Mouse (Mus musculus): ENCODE data around the gene Mapkap1.

The Mapkap1 gene

DNA sequence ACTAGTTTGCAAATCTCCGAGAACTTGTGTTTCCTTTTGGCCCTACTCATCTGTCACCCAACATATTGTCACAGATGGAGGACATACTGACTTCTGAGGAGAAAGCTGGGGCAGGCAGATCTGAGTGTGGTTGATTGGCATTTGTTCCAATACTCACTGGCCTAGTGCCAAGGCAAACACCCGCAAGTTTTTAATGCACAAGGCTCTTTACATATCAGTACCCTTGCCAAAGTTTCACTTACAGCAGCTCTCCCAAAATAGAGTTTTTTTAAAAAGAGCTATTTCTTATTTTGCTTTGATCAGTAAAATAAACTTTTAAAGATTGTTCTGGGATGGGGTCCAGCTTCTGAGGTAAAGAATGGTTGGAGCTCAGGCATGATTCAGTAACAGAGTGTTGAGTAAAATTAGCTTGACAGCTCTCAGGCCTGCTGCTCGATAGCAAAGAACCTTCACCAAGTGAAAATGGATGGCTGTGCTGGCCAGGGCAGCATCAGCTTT, 125.3 kb downstream of the Mapkap1 start:
- DNase-seq (ENCODE audit: low spot score): no peak

DNA sequence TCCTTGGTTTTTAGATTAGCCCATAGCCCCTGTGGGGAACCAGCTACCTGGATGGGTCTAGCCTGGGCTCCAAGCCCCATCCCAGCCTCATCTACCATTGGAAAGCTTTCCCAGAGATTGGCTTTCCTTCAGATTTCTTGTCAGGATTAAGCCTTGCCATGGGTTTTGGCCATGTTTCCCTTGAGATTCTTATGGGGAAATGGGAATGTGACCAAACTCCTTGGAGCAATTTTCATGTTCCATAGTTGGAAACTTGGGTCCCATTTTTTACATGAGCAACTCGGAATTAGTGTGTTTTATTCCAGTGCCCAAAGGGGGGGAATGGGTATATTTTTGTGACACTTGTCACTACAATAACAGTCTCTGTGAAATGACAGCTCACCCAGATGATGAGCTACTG, 125.8 kb downstream of the Mapkap1 start:
- no peak for DNase-seq (ENCODE audit: low spot score)

DNA sequence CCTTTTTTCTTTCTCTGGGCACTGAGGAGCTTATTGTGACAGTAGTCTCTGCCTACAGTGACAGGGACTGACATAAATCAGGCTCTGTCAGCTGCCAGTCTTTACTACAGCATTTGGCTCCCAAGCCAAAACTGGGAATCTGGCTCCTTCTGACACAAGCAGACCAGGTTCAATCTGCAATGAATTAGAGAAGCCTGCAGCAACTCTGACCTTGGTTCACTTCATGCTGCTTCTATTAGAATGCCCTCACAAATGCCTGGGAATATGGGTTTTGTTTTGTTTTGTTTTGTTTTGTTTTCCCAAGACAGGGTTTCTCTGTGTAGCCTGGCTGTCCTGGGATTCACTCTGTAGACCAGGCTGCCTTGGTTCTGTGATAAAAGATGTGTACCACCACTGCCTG, 126.7 kb downstream of the Mapkap1 start:
- no peak for DNase-seq (ENCODE audit: low spot score)

DNA sequence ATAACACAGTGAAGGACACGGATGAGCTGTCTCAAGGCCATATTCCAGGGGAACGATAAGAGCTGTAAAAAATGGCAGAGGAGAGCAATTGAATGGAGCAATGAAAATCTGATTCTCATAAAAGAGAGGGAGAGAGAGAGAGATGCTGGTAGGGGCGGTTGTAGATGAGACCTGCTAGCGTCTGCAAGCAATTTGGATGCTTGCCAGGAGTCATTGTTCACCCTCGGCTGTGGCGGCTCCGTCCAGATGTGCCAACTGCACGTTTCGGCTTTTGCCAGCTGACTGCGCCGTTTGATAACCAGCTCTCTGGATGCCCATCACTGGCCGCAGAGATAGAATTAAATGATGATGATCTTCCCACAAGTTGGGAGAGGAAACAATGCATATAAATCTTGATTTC, 128.4 kb downstream of the Mapkap1 start:
- peak; percentile 11 for DNase-seq (ENCODE audit: low spot score)

DNA sequence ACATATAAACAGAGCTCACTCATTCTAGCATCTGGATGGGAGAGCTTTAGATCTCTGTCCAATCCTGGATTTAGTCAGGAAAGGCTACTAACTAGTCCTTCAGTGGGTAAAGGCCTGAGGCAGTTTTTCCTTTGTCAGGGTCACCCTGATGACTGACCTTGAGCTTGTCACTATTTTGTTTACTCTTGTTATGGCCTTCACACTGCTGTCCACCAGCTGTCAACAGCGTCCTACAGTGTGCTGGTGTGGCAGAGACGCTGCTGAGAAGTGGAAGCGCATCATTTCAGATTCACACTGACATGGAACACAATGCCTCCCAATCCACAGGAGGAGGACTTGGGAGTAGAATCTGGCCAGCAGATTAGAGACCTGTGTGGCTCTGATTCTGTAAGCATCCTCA, 130.8 kb downstream of the Mapkap1 start:
- no peak for DNase-seq (ENCODE audit: low spot score)

DNA sequence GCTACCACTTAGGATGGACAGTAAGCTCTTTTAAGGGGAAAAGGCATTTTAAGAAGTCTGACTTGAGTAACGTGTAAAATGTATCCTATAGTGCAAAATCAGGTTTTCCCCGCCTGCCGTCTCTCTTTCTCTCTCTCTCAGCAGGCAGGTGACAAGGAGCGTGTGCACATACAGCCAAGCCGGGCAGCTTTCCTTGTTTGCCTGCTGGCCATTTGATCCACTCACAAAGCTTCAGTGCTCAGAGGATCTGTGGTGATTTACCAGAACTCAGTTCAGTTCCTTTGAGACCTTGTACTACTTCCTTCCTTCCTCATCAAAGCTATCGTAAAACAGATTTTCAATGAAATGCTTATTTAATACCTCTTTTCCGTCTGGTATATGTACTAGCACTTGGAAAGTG, 137.0 kb downstream of the Mapkap1 start:
- no peak for DNase-seq (ENCODE audit: low spot score)

DNA sequence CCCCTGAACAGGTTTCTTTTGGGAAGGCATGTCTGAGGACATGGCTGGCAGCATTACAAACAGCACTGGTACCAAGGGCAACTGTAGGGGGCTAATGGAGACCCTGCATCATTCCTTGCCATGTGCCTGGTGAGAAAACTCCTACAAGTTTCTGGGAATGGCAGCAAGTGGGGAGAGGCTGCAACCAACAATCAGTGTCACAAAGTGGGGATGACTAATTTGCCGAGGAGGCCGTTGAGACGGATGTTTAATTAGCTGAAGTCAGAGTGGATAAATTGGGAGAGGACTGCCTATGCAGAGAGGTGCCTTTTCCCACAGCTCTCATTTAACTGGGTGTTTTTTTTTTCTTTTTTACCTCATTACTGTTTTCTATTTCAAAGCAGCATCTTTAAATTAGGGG, 137.4 kb downstream of the Mapkap1 start:
- no peak for DNase-seq (ENCODE audit: low spot score)

DNA sequence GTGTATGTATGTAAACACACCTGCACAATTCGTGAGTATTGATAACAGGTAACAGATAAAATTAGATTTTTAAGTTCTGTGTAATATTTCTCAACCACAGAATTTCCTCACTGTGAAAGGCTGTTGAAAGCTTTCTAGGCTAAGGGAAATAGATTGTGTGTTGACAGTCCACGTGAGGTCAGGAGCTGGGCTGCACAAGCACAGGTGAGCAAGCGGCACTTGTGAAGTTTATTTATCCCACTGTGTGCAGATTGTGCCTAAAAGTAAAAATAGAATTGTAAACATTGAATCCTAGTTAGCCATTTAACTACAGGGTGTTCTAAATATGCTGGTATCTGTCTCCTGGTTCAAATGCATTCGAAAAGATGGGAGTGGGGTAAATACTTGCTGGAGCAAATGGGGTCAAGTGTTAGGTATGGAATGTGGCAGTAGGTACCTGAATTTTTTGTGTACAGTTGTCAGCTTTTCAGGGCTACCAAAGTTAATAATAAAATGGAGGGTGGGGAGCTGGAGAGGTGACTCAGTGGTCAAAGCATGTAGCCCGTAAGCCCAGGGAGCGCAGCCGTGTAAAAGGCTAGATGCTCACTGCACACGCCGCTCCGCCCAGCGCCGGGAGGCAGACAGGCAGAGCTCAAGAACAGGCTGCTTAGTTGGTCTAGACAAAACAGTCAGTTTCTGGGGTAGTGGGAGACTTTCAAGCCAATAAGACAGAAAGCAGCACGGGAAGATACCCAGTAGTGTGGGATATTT, 138.2 kb downstream of the Mapkap1 start:
- DNase-seq (ENCODE audit: low spot score): no peak

DNA sequence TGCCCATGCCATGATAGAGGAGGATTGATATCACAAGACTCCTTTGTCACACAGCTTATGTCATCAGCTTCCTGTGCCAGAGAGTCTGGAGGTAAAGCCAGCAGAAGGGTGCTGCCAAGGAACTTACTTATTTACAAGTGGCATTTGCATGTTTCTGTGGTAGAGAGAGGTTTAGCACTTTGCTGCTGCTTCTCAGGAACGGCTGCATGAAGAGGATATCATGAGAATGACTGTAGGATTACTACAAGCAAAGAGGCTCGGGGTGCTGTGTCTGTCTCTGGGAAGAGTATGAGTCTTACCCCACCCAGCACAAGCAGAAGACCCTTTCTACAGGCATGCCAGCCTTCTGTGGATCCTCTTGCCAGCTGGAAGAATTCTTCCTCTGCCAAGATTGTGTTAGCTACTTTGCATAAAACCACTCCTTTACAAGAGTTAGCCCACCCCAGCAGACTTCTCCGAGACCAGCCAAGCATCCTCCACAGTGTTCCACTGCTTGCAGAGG, 139.7 kb downstream of the Mapkap1 start:
- no peak for DNase-seq (ENCODE audit: low spot score)

DNA sequence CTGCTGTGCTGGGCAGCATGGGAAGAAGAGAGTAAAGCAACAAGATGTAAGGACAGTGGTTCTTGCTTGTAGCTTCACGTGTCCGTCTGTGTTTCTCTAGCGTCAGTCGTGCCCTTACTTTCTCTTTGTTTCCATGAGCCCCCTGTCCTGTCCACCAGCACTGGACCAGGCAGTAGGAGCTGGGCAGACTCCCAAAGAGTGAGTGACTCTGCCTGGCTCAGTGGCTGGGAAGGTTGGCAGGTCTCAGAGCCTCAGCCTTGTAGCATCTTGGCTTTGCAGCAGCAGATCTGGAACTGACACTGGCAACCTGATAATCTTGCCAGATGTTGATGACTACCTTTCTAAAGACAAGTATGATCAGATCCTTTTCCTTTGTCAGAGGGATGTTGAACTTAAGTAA, 140.9 kb downstream of the Mapkap1 start:
- DNase-seq (ENCODE audit: low spot score): no peak

DNA sequence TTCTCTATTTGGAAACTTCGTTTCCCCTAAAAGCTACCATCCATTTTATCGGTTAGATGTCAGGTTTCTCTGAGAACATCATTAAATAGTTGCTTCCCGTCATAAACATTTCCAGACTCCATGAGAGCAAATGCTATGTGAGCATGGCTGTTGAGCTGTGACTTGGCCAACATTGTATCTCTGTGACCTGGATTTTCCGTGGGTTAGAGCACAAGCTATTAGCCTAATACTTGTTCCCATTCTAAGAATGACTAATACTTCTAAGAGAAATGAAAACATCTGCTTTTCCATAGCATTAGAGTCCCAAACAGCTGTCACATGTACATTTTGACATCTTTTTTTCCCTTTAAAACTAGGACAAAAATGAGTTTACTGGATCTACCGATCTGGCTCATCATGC, 142.4 kb downstream of the Mapkap1 start:
- no peak for DNase-seq (ENCODE audit: low spot score)

DNA sequence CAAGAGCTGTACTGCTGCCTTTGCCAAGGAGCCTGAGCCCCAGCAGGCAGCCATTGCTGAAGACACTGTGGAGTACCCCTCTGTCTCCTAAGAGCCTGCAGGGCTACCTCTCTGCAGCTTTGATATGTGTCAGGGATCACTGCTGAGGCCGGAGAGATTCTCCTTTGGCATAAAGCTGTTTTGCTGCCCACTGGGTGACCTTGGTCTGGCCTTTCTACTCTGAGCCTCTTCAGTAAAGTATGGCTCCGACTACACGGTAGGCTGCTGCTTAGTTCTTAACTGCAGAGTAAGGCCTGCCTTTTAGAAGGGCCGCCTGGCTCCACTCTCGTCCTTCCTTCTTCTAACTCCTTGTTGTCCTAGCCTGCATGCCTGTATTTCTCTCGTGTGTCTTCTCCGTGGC, 142.9 kb downstream of the Mapkap1 start:
- no peak for DNase-seq (ENCODE audit: low spot score)

DNA sequence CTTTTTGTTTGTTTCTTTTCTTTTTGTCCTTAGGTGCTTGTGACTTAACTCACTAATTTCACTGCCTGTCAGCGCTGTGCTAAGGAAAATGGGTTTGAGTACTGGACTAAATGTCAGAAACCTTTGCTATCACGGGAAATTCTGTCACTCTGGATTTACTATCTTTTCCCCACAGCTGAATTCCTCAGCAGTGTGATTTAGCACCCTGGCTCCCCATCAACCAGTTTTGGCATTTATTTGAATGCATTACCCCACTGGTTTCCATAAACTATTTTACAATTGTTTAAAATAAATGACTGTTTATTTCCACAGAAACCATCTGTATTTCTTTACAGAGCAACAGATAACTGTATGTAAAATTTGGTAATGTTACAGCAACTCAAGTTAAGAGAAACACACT, 146.2 kb downstream of the Mapkap1 start:
- no peak for DNase-seq (ENCODE audit: low spot score)

DNA sequence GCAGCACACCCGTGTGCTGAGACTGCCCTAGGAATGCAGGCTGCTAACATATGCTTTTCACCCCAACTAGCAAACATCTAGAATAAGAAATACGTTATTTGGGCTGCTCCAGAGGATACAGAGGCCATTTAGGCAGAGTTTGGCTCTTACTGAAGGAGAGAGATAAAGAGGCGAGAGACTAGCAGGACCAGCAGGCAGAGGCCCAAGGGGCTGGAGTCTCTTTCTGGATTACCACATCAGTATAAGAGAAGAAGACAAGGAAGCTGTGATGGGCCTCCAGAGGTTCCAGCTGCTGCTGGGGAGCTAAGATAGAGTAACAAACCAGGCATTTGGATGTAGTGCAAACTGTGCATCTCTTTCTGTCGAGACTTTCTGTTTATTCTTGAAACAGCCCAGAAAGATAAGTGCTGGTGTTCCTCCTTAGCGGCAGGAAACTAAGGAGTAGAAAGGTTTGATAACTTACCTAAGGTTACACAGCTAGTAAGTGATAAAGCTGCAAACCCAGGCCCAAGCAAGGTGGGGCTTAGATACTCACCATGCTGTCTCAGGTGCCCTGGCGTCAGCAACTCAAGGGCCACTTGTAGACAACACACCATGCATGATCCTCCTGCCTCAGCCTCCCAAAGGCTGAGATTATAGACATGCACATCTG, 147.1 kb downstream of the Mapkap1 start:
- DNase-seq (ENCODE audit: low spot score): no peak

DNA sequence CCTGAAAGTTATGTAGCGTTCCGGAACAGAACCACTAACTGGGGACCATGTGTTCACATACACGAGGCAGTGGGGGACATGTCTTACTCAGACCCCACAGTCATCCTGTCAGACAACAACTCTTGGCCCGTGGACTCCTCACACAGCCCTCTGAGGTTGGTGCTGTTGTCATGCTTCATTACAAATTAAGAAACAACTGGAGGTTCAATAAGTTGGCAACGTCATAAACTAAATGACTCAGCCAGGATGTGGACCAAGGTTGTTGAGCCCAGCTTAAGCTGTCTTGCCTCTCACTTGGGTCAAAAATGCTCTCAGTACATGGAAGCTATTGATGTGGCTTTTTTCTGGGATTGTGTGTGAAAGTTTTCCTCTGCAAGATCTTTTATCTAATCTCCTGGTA, 153.6 kb downstream of the Mapkap1 start:
- DNase-seq (ENCODE audit: low spot score): no peak

DNA sequence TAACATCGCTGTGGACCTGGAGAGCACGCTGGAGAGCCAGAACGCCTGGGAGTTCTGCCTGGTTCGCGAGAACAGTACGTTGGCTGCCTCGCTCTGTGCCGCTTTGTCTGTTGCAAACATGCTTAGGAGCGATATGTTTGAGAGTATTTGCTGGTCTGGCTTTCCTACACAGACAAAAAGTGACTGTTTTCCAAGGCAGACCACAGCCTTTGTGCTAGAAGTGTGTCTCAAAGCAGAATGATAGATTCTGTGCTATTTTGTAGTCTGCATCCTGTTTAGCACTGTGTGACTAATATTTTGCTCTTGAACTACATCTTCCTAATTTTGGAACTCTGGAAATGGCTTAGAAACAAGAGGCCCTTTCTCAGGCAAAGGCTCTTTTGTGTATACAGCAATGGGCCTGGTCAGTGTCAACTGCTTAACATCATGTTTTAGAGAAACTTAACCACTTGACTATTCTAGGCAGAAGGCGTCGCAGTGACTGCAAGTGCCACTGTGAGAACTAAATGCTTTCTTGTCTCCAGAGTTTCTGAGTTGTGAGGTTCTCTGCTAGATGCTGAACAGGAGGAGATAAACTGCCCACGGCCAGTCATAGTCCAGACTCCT, 156.6 kb downstream of the Mapkap1 start:
- DNase-seq (ENCODE audit: low spot score): no peak

DNA sequence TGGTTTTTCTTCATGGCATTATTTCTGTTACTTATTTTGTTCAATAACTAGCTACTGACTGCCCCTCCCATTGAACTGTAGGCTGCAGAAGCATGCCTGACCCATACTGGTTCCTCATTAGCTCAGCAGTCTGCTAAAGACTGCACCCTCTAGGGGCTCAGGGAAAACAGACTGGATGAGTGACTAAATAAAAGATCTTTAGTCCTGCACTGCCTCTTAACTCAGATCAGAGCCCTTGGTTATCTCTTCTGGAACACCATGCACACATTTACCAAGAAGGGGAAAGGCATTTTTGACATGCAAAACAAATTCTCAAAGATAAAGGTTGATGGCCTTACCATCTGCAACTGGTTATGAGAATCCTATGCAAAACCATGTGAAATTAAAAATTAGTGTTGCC, 157.3 kb downstream of the Mapkap1 start:
- no peak for DNase-seq (ENCODE audit: low spot score)

DNA sequence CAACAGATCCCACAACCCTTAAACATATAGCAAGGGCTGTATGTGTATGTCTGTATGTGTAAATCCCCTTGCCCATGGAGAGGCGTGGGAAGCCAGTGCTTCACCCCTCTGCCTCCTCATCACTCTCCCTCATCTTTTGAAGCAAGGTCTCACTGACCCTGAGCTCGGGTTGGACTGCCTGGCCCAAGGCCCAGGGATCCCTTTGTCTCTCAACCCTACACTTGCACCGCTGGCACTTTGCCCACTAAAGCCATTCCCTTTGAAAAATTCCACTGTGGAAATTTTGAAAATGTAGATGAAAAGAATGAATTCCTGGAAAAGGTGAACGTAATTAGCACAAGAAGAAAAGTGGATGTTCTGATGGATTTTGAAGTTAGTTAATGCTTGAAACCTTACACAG, 159.6 kb downstream of the Mapkap1 start:
- no peak for DNase-seq (ENCODE audit: low spot score)

DNA sequence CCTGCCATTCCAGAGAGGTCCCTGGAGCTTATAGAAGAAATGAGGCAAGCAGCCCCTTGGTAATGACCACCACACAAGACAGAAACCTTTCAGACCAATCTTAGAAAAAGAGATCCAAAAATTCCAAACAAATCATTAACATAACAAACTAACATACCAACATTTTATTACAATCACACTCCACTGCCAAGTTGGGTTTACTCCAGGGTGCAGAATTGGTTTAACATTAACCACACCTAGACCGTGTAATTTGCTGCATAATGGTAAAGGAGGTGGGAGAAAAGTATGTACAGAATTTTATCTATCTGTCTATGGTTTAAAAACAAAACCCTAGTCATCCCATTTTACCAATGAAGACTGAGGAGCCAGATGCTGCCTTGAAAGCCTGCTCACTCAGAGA, 160.0 kb downstream of the Mapkap1 start:
- no peak for DNase-seq (ENCODE audit: low spot score)

DNA sequence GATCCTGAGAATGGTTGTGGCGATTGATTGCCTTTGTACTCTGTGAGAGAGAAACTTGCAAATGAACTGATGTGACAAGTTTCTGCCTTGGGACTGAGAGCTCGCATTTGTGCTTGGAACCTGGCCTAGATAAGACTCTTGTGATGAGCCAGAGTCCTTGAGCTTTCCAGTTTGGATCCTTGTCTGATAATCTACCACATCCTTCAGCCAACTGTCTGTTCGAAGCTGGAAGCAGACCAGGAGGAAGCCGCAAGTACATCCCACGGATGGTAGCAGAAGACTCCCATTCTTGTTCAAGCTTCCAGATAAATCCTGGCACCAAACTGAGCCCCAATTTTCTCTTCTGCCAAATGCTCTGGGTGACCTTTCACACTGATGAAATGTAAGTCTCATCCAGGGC, 162.6 kb downstream of the Mapkap1 start:
- no peak for DNase-seq (ENCODE audit: low spot score)

DNA sequence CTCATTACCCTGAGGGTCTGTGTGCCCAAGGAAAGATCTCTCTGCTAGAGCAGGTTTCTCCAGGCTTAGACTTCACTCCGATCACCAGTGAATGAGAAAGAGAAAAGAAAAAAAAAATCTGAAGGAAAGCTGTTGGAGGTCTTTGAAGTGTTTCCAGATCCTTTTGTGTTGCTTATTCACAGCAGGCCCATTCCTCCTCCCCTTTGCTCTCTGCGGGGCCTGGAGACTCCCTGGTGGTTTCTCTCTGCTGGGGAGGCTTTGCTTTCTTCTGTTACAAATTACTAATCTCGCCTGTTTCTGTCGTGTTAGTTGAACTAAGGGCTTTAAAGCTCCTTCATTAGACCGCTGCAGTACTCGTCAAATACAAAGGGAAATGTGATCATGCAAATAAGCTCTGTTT, 163.8 kb downstream of the Mapkap1 start:
- peak; percentile 13 for DNase-seq (ENCODE audit: low spot score)

DNA sequence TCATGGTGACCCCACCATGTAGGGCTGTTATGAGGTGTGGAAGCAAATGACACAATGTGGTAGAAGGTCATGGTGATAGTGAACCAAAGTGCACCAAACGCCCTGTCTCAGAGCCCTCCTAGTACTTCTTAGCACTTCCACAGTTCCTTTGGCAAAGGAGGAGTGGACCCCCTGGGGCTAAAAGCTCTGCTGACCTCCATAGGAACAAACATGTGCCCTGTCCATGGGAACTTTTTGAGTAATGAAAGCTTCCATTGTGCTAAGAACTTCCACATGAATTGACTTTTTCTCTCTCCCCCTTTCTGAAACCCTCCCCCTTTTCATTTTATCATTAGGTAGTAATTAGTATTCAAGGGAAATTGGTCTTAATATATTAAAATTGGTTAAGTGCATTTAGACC, 164.5 kb downstream of the Mapkap1 start:
- peak; percentile 57 for DNase-seq (ENCODE audit: low spot score)

DNA sequence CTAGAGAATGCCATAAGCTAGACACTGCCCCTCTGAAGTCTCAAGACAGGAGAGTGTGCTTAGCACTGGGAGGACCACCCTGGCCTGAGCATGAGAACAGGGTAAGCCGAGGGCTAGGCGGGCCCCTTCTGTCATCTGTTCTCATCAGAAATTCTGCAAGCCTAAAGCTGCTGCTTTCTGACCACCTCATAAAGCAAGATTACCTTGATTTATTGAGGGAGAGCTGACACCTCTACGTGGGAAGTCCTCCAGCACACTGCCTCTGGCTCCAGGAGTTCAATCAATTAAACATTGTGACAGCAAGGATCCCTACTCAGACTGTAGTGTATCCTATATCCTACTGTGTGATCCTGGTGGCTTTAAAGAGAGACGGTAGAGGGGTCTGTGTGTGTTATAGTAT, 166.5 kb downstream of the Mapkap1 start:
- DNase-seq (ENCODE audit: low spot score): no peak
